Mouse (Mus musculus) ES-Bruce4 (cell line): ENCODE results near the gene Hbb-bh2.
A peak's percentile ranks its signal among the peaks of the same experiment; 100 is the strongest.

Experiments used
- CTCF ChIP-seq: IDR thresholded peaks from one replicate; pipeline ENCODE4 v1.8.1; 2011; ENCODE audit warnings: low read depth, low read length
- POLR2A ChIP-seq: IDR thresholded peaks from one replicate; pipeline ENCODE4 v1.8.1; 2011; ENCODE audit warnings: low read length; ENCODE audit not compliant: insufficient read depth

DNA sequence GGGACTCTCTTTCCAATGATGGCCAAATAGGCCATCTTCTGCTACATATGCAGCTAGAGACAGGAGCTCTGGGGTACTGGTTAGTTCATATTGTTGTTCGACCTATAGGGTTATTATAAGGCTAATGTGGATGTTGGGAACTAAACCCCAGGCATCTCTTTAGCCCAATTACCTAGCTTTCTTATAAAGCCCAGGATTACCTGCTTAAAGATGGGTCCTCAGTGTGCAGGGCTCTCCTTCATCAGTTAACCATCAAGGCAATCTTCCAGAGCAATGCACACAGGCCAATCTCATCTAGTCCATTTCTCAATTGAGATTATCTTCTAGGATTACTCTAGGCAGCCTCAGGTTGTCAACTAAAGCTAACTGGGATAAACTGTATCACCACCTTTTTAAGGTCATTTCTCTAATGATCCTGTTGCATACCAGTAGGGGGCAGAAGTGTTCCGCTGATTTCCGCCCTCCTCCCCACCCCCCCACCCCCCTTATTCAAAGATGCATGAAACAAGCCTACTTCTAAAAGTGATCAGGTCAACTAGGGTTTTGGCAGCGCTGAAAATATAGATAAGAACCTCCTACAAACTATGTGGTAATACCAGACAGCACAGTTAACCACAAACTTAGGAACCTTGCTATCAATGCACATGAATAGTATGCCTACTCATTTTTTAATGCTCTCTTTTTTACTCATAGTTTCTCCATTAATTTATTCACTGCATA lies 47.5 kb downstream of the Hbb-bh2 start:
- TF ChIP-seq CTCF (peak; percentile 15), POLR2A (no peak)
